Mouse (Mus musculus) lung, postnatal 0 days (tissue): ENCODE data around the gene Sipa1l1.

ENCODE experiments used
- CTCF ChIP-seq: IDR thresholded peaks from 2 replicates; pipeline ENCODE4 v1.5.1; 2016; ENCODE audit warnings: antibody characterized with exemption, mild to moderate bottlenecking
- EP300 ChIP-seq: IDR thresholded peaks from 2 replicates; pipeline ENCODE4 v1.6.1; 2016; ENCODE audit warnings: antibody characterized with exemption, mild to moderate bottlenecking, control low read depth

GRCm38 (mm10) chr12:82159372-82159771, 9.7 kb upstream of the Sipa1l1 start:
- TF ChIP-seq CTCF (0 out of 2 replicates have a peak, but pooled peaks have one; percentile 13), EP300 (no peak)
